Mouse (Mus musculus) lung, postnatal 4 days (tissue): ENCODE data around the gene Spata13.

ENCODE experiments used
- DNase-seq, 2 experiments: peaks; one replicate each; pipeline ENCODE4 v3.0.0; 2021

Spata13 gene

DNA sequence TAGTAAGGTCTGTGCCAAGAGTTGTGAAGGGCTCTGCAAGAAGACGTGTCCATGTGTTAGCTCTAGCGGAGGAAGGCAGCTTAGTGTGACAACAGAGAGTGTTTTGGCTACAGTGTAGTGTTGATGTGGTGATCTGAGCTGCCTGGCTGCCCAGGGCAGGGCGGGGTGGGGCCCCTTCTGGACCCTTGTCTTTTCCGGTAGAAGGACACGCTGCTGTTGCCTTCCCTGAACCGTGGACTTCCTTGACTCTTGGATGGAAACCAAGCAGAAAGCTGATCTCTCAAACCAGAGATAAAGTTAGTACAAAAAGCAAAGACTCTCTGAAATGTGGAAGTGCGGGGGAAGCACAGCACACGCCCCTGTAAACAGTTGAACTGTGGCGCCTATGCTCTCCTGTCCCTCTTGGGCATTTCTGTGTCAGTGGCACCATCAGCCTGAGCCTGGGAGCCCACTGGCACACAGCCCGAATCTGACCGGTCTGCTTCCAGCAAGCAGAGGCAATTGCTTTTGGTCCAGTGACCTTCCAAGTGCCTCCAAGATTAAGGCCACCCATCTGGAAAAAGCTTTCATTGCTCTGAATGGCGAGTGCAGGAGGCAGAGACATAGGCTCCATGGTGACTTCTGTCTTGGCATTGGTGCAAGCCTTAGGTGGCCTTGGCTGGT lies 48.7 kb downstream of the Spata13 start:
- peak; percentile 72 to 88 for DNase-seq

DNA sequence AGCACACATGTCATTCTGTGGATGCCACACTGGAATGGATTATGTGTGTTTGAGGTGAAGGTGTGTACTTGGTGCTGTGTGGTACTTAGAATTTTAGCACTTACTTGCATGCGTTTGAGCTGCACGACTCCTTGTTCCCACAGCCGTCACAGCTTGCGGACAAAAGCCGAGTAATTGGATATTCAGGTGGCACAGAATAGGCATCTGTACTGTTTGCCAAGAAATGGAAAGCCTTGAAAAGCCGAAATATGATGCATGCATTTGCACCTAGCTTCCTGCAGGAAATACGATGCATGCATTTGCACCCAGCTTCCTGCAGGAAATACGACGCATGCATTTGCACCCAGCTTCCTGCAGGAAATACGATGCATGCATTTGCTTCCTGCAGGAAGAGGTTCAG lies 50.2 kb downstream of the Spata13 start:
- no peak for DNase-seq

DNA sequence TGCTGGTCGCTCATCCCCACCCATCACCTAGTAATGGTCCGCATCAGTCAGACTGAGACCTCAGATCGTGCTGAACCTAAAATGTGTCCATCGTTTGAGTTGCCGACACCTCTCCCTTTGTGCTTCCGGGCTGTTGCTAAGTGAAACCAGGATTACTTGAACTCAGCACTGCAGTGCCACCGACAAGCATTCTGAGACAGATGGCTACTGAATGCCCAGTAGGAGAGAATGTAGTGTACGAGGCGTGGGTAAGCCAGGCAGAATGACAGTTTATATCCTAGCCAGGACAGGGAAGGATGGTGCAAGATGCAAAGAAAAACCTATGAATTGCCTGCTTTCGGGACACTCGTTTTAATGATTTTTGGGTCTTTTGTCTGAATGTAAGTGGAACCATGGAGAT lies 52.9 kb downstream of the Spata13 start:
- no peak for DNase-seq

- peak in 1 of 2 experiments; percentile 33 for DNase-seq
These were observed 53.4 kb downstream of the Spata13 start for GRCm38 (mm10) chr14:60687241-60687640.

GRCm38 (mm10) chr14:60688509-60689205 lies 54.9 kb downstream of the Spata13 start:
- DNase-seq = peak; percentile 65 to 79

DNA sequence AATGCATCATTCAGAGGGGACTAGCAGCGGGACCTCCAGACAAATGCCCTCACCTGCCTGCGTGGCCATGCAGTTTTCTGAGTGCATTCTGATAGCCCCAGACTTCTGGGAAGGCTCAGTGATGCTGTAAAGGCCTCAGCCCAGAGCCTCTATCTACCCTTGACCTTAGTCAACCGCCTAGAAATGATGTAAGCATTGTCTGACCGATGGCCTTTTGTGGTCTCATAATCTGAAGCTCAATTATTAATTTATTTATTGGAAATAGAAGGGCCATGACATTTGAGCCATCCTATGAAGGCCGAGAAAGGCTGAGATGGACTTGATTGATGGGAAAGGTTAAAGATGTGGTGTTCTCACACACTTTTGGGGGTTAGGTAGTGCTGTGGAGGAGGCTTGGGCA lies 56.0 kb downstream of the Spata13 start:
- DNase-seq = no peak

- DNase-seq = no peak
These were observed 56.8 kb downstream of the Spata13 start for GRCm38 (mm10) chr14:60690631-60691030.

DNA sequence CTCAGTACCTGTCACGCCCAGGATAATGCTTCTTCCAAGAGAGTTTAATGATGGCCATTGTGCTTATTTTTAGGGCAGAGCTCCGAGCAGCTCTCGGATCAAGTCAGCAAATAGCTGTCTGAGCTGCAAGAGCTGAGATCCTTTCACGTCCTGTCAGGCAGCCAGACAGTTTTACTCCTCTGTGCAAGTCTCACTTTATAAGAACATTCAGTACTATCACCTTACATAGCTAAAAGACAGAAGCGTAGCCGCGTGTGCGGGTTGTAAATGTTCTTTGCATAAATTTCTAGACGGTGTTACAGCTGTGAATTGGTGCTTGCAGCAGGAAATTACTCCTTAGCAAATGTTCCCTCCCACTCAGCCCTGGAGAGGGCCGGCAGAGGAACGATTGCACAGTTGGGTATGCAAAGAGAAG lies 59.3 kb downstream of the Spata13 start:
- no peak for DNase-seq

- no peak for DNase-seq
These were observed 59.9 kb downstream of the Spata13 start for GRCm38 (mm10) chr14:60693666-60694065.

DNA sequence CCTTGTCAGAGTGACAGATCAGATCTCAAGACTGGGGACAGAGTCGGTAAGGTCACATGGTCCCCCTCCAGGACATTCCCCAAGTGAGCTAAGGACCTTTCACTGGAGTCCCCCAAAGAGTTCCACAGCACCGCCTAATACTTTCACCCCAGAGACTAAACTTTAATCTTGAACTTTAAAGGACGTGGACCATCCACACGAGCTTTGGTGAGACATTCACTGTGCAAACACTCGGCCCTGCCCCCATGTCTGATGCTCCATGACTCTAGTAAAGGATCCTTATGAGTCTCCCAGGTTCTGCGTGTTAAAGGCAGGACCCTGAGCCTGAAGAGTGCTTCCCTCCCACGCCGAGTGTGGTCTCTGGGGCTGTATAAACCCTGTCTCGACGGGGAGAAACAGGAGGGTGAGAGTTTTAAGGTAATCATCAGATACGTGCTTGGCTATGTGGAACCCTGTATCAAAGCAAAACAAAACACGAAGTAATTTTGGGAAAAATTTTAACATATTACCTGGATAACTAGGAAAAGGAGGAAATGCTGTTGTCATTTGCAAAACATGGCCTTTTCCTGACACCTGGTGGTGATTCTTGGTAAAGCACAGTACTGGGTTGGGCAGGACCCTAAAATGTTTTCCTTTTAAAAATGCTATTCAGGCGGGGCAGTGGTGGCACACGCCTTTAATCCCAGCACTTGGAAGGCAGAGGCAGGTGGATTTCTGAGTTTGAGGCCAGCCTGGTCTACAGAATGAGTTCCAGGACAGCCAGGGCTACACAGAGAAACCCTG lies 60.6 kb downstream of the Spata13 start:
- DNase-seq = peak in 1 of 2 experiments; percentile 77

DNA sequence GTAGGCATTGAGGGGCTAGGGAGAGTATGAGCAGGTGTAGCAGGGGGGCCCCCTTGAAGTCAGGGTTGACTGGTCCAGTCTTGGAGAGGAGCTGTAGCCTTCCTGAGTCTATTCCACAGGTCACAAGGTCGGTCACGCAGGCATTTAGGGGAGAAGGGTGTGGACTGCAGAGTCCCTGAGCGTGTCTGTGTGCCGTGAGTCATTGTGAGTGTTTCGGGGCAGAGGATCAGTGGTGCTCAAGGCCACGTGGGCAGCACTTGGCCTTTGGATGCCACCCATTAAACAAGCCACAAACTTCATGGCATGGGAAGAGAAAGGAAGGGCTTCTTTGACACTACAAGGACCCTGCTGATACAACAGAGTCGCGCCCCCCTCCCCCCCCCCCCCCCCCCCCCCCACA lies 63.5 kb downstream of the Spata13 start:
- DNase-seq = no peak

GRCm38 (mm10) chr14:60698980-60699379 lies 65.2 kb downstream of the Spata13 start:
- no peak for DNase-seq

DNA sequence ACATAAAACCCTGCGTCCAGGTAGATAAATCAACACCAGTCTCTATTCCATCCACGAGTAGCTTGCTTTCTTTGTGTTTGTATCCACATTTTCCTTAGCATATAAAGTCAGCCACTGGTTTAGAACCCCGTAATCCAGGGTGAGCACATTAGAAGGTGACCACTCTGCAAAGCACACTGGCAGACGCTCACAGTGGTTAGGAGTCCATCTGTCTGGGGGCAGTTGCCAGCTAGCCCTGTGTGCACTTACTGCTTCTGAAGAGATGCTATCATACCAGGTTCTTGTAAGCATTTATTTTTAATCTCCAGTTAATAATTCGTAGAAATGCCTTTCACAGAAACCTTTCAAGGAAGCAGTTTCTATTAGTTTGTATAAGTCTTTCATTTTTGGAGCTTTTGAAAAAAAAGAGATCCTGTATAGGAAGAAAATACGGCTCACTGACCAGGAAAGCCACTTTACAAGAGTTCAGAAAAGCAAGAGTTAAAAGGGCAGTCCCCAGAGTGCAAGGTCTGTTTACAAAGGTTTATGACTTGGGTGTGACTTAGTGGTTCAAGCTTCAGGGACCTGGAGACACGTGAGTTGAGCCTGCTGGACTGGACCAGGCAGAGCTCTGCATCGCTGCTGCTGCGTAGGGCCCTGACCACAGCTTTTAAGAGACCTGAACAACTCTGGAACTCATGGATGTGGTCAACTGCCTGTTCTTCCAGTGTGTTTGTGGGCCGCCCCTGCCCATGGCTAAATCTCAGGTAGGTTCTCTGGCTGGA lies 68.8 kb downstream of the Spata13 start:
- DNase-seq = peak in 1 of 2 experiments; percentile 44

DNA sequence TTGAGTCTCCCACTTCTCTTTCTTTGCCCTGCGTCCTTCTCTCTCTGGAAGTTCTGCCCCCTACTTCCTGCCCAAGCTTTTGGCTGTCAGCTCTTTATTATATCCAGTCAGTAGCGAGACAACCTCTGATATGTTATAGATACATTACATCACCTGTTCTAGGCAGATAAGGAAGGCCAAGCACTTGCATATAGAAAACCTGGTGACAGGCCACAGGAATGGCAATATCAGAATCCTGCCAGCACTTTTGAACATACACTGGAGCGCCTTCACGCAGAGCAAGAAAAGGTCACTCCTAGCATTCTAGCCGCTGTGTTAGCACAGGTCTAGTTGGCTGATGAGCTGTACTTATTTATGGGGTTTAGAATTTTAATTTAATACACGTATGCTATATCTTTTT lies 70.7 kb downstream of the Spata13 start:
- DNase-seq = no peak

DNA sequence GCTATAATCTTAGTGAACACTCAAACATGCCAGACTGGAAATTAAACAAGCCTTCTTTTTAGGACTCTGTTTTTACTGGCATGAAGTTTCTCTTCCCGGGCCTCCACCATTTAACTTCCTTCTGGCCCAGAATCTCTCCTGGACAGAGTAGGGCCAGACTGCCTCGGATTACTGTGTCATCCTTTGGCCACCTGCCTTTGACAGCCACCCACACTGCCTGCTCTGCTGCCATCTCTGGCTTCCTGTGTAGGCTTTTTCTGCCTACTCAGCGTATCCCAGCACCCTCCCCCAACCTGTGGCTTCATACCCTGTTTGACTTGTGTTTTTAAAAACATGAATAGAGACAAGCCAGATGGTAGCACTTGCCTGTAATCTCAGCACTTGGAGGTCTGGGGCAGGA lies 71.2 kb downstream of the Spata13 start:
- peak; percentile 39 to 60 for DNase-seq

DNA sequence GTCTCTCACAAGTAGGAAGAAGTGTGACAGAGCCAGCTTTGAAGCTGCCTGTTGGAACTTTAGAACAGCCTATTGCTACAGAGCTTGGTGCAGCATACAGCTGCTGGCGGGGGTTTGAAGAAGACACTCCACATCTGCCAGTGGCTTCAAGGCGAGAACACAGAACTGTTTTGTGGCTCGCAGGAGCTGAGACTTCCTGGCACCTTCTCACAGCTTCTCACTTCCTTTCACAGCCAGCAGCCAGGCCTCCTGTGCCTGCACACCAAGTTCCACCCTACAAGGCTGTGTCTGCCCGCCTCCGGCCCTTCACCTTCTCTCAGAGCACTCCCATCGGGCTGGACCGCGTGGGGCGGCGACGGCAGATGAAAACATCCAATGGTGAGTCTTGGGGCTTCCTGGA lies 75.4 kb downstream of the Spata13 start:
- peak; percentile 31 to 50 for DNase-seq

- no peak for DNase-seq
These were observed 75.9 kb downstream of the Spata13 start for GRCm38 (mm10) chr14:60709749-60710148.

DNA sequence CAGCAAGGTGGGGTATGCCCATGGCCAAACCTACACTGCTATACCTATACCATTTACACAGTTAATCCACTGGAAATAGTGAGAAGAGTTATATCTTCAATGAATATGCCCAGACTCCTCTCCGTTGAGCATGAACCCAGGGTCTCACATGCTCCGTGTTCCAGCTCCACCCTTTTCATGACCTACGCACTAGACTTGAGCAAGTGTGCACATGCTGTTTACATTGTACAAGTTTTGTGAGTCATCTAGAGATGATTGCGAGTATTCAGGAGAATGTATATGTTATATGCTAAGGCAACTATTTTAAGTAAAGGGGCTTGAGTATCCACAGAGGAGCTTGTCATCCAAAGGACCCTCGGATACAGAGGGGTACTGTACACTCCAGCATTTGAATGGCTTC lies 77.4 kb downstream of the Spata13 start:
- no peak for DNase-seq

DNA sequence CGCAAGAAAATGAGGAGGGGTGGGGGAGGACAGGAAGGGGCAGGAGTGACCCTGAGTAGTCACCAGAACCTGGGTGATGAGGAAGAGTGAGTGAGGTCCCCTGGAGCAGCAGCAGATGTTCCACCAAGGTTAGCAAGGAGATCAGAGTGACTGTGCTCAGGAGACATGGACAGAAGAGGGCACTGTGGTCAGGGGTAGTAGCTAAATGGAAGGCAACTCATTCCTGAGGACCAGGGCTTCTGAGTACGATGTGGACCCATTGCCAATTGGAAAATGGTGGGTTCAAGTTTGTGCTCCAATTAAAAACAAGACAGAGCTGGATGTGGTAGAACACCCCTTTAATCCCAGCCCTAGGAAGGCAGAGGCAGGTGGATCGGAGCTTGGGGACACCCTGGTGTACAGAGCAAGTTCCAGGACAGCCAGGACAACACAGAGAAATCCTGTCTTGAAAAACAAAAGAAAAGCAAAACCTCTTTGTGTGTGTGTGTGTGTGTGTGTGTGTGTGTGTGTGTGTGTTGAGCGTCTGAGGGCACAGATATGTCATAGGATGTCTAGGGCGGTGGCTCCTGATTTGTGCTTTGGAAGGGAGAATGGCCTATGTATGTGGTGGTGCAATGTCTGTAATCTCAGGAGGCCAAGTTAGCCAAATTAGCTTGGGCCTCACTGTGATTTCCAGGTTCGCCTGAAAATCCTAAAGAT lies 77.9 kb downstream of the Spata13 start:
- DNase-seq = peak in 1 of 2 experiments; percentile 54

GRCm38 (mm10) chr14:60712289-60712830 lies 78.6 kb downstream of the Spata13 start:
- no peak for DNase-seq

- DNase-seq = no peak
These were observed 81.9 kb downstream of the Spata13 start for GRCm38 (mm10) chr14:60715686-60716085.

DNA sequence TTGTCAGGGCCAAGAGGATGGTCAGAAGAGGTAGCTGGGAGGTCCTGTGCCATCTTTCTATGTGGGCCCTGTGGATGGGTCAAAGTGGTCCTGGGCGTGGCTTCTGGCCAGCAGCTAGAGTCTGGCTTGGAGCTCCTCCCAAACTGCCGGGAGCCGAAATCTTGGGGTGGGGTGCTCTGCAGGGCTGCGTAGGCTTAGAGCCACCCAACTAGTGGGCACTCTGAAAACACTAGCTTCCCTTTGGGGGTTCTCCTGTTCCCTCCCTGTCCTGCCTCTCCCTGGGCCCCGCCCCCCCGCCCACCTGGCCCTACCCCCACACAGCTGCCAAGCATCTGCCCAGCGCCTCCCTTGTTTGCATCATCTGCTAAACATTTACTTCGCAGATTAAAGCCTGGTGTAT lies 87.5 kb downstream of the Spata13 start:
- DNase-seq = no peak
